Mouse (Mus musculus) thymus, adult 2 months (tissue): ENCODE data around the gene Thg1l. TPM values are rescaled to one million over a fixed set of nuclear protein-coding genes. Genes with fewer than 3 reads are reported as not detected.
A peak's percentile ranks its signal among the peaks of the same experiment; 100 is the strongest.

Experiments used
- DNase-seq: peaks from one replicate; pipeline ENCODE4 v3.0.0; 2021
- H3K27ac ChIP-seq: fragments of 200-500 bp; 2 replicates; pipeline ENCODE4 v1.5.1; 2012; ENCODE audit warnings: low read length, control low read depth; ENCODE audit not compliant: control insufficient read depth, insufficient read depth
- H3K27me3 ChIP-seq: fragments of 200-500 bp; 2 replicates; pipeline ENCODE4 v1.6.1; 2012; ENCODE audit warnings: mild to moderate bottlenecking, low read length, moderate library complexity, mixed read lengths; ENCODE audit not compliant: control insufficient read depth, insufficient read depth
- H3K36me3 ChIP-seq: fragments of 200-500 bp; 2 replicates; pipeline ENCODE4 v1.6.1; 2012; ENCODE audit warnings: mild to moderate bottlenecking, low read length, moderate library complexity; ENCODE audit not compliant: control insufficient read depth, insufficient read depth
- H3K4me1 ChIP-seq: fragments of 200-500 bp; replicated peaks from 2 replicates; pipeline ENCODE4 v1.6.1; 2012; ENCODE audit warnings: low read length; ENCODE audit not compliant: control insufficient read depth, insufficient read depth
- H3K4me3 ChIP-seq: fragments of 200-500 bp; 2 replicates; pipeline ENCODE4 v1.5.1; 2012; ENCODE audit warnings: mild to moderate bottlenecking, low read length, control low read depth, moderate library complexity; ENCODE audit not compliant: control insufficient read depth, insufficient read depth
- CTCF ChIP-seq: fragments of 200-500 bp; IDR thresholded peaks from 2 replicates; pipeline ENCODE4 v1.5.1; 2012; ENCODE audit warnings: mild to moderate bottlenecking, control low read depth, low read length, moderate library complexity, borderline replicate concordance; ENCODE audit not compliant: control insufficient read depth, poor library complexity, insufficient read depth; ENCODE audit errors: extremely low read depth
- POLR2A ChIP-seq: fragments of 200-500 bp; IDR thresholded peaks from 2 replicates; pipeline ENCODE4 v1.6.1; 2012; ENCODE audit warnings: mild to moderate bottlenecking, low read length, control low read depth, moderate library complexity; ENCODE audit not compliant: control insufficient read depth, poor library complexity, insufficient read depth; ENCODE audit errors: extremely low read depth
- WGBS: fragments of 180-500 bp; shearing (Covaris S2); methylation state at CpG from one replicate; pipeline ENCODE4 v1.1.7; 2018; 5-methylcytosine and 5-hydroxymethylcytosine counted together
- polyA plus RNA-seq: library from polyadenylated mRNA; depleted of rRNA; stranded (reverse); fragments of >200 nt; gene quantifications from 2 replicates; pipeline ENCODE4 v1.2.3, GENCODE M21; 2012

The Thg1l gene
- polyA plus RNA-seq, 1 experiment, result 11.4 TPM

DNA sequence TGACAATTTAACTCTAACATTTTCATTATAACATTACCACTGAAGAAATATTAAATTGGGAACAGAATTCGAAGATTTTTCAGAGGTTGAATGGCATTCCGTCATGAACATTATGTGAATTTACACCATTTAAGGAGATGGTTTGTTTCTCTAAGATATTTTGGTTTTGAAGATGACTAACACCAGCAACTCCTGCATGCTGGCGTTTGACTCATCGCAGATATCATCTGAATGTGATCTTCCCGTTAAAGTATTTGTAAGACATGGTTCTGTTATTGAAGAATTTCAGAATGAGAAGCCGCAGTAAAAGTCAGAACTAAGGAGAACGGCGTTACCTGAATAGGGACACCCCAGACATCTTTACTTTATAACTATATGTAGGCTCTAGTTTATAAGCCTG lies 19.2 kb upstream of the Thg1l start:
- DNase-seq, result no peak
- no peak for TF ChIP-seq POLR2A
- 94% methylated on average over 8 of the region's 8 CpGs for WGBS
- no peaks in the 10 kb centered on the region for H3K36me3 ChIP-seq
- H3K4me3 ChIP-seq, result no peak overlapping the region
- no peak overlapping the region for H3K27ac ChIP-seq
- no peaks in the 10 kb centered on the region for H3K27me3 ChIP-seq
- no peaks in the 10 kb centered on the region for H3K4me1 ChIP-seq

- Histone ChIP-seq H3K27ac (no peak overlapping the region), H3K4me1 (no peaks in the 10 kb centered on the region), H3K4me3 (no peak overlapping the region), H3K27me3 (no peaks in the 10 kb centered on the region), H3K36me3 (no peaks in the 10 kb centered on the region)
- TF ChIP-seq POLR2A (no peak), CTCF (no peak)
- DNase-seq, result no peak
- WGBS, result 76% methylated on average over 5 of the region's 5 CpGs
Measured at GRCm38 (mm10) chr11:45973635-45974034, 18.3 kb upstream of the Thg1l start.

GRCm38 (mm10) chr11:45968466-45968865 lies 13.2 kb upstream of the Thg1l start:
- H3K27me3 ChIP-seq, result no peaks in the 10 kb centered on the region
- no peak overlapping the region for H3K27ac ChIP-seq
- no peaks in the 10 kb centered on the region for H3K4me1 ChIP-seq
- no peak overlapping the region for H3K4me3 ChIP-seq
- 82% methylated on average over 3 of the region's 3 CpGs for WGBS
- no peaks in the 10 kb centered on the region for H3K36me3 ChIP-seq
- no peak for TF ChIP-seq POLR2A
- TF ChIP-seq CTCF, result no peak
- DNase-seq, result no peak

GRCm38 (mm10) chr11:45966896-45967295 lies 11.6 kb upstream of the Thg1l start:
- no peaks in the 10 kb centered on the region for H3K4me1 ChIP-seq
- 78% methylated on average over 4 of the region's 4 CpGs for WGBS
- no peak overlapping the region for H3K27ac ChIP-seq
- H3K36me3 ChIP-seq, result no peaks in the 10 kb centered on the region
- no peak overlapping the region for H3K4me3 ChIP-seq
- TF ChIP-seq POLR2A (no peak), CTCF (no peak)
- no peaks in the 10 kb centered on the region for H3K27me3 ChIP-seq
- no peak for DNase-seq

DNA sequence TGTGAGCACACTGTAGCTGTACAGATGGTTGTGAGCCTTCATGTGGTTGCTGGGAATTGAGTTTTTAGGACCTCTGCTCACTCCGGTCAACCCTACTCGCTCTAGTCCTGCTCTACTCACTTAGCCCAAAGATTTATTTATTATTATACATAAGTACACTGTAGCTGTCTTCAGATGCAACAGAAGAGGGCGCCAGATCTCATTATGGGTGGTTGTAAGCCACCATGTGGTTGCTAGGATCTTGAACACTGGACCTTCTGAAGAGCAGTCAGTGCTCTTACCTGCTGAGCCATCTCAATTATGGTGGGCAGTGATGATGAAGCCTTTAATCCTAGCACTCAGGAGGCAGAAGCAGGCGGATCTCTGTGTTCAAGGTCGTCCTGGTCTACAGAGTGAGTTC lies 4.7 kb upstream of the Thg1l start:
- H3K27ac ChIP-seq, result no peak overlapping the region
- no peaks in the 10 kb centered on the region for H3K27me3 ChIP-seq
- H3K36me3 ChIP-seq, result no peaks in the 10 kb centered on the region
- TF ChIP-seq CTCF (no peak), POLR2A (no peak)
- H3K4me1 ChIP-seq, result no peaks in the 10 kb centered on the region
- DNase-seq, result peak; percentile 26
- 90% methylated on average over 5 of the region's 5 CpGs for WGBS
- no peak overlapping the region for H3K4me3 ChIP-seq

GRCm38 (mm10) chr11:45959598-45959997 lies 4.3 kb upstream of the Thg1l start:
- H3K36me3 ChIP-seq, result no peaks in the 10 kb centered on the region
- WGBS, result 82% methylated on average over 3 of the region's 3 CpGs
- H3K27ac ChIP-seq, result no peak overlapping the region
- H3K4me3 ChIP-seq, result no peak overlapping the region
- DNase-seq, result no peak
- TF ChIP-seq POLR2A (no peak), CTCF (no peak)
- no peaks in the 10 kb centered on the region for H3K27me3 ChIP-seq
- no peaks in the 10 kb centered on the region for H3K4me1 ChIP-seq

GRCm38 (mm10) chr11:45947491-45947890 lies 7.8 kb downstream of the Thg1l start:
- Histone ChIP-seq H3K27me3 (no peaks in the 10 kb centered on the region), H3K4me3 (no peak overlapping the region), H3K36me3 (no peaks in the 10 kb centered on the region), H3K27ac (no peak overlapping the region), H3K4me1 (no peaks in the 10 kb centered on the region; the same call in 1 of the 2 replicates)
- TF ChIP-seq POLR2A (no peak), CTCF (no peak)
- WGBS, result 97% methylated on average over 2 of the region's 2 CpGs
- DNase-seq, result no peak
